Mouse (Mus musculus) kidney, adult 2 months (tissue): ENCODE measurements around the gene Mei1. TPM values are rescaled to one million over a fixed set of nuclear protein-coding genes. Genes with fewer than 3 reads are reported as not detected.
A peak's percentile ranks its signal among the peaks of the same experiment; 100 is the strongest.

ENCODE experiments used
- DNase-seq: peaks from one replicate; pipeline ENCODE4 v3.0.0; 2021
- H3K27ac ChIP-seq: fragments of 200-500 bp; 2 replicates; pipeline ENCODE4 v1.5.1; 2012; ENCODE audit warnings: low read depth, low read length, control low read depth, inconsistent platforms; ENCODE audit not compliant: insufficient read depth
- H3K27me3 ChIP-seq: fragments of 200-500 bp; replicated peaks from 2 replicates; pipeline ENCODE4 v1.6.1; 2012; ENCODE audit warnings: mild to moderate bottlenecking, moderate library complexity, low read length, inconsistent platforms; ENCODE audit not compliant: control insufficient read depth, insufficient read depth
- H3K36me3 ChIP-seq: fragments of 200-500 bp; 2 replicates; pipeline ENCODE4 v1.6.1; 2012; ENCODE audit warnings: mild to moderate bottlenecking, moderate library complexity, low read length, inconsistent platforms; ENCODE audit not compliant: control insufficient read depth, insufficient read depth
- H3K4me1 ChIP-seq: fragments of 200-500 bp; 2 replicates; pipeline ENCODE4 v1.6.1; 2011; ENCODE audit warnings: low read length; ENCODE audit not compliant: control insufficient read depth, insufficient read depth
- H3K4me3 ChIP-seq: fragments of 200-500 bp; 2 replicates; pipeline ENCODE4 v1.5.1; 2011; ENCODE audit warnings: mild to moderate bottlenecking, low read depth, low read length, control low read depth; ENCODE audit not compliant: insufficient read depth
- CTCF ChIP-seq: fragments of 200-500 bp; conservative IDR thresholded peaks from 2 replicates; pipeline ENCODE4 v1.5.1; 2011; ENCODE audit warnings: low read depth, mild to moderate bottlenecking, control low read depth, low read length, moderate library complexity, mixed read lengths; ENCODE audit not compliant: insufficient read depth, insufficient read length
- POLR2A ChIP-seq: fragments of 200-500 bp; IDR thresholded peaks from one replicate; pipeline ENCODE4 v1.6.1; 2011; ENCODE audit warnings: low read depth, low read length, control low read depth
- WGBS: fragments of 180-500 bp; shearing (Covaris S2); methylation state at CpG from one replicate; pipeline ENCODE4 v1.1.7; 2018; 5-methylcytosine and 5-hydroxymethylcytosine counted together
- polyA plus RNA-seq: library from polyadenylated mRNA; depleted of rRNA; stranded (reverse); fragments of >200 nt; gene quantifications from 2 replicates; pipeline ENCODE4 v1.2.3, GENCODE M21; 2012

The Mei1 gene
- polyA plus RNA-seq, 1 experiment: not detected

GRCm38 (mm10) chr15:82058719-82059201 lies 11.0 kb upstream of the Mei1 start, which contains the start of gene 4930407I10Rik:
Gene 4930407I10Rik (plus strand): TSS chr15:82059151.
- Histone ChIP-seq H3K36me3 (no peaks in the 10 kb centered on the region), H3K4me3 (no peak within 1 kb of the TSS), H3K4me1 (no peaks in the 10 kb centered on the region), H3K27me3 (no peaks in the 10 kb centered on the region), H3K27ac (no peak within 1 kb of the TSS)
- no peak for DNase-seq
- WGBS: 83% methylated on average over 1 of the region's 1 CpGs
- no peak for TF ChIP-seq POLR2A
- no peak for TF ChIP-seq CTCF

- Histone ChIP-seq H3K27me3 (no peaks in the 10 kb centered on the region), H3K27ac (no peak overlapping the region), H3K4me3 (no peak overlapping the region), H3K4me1 (no peaks in the 10 kb centered on the region), H3K36me3 (no peaks in the 10 kb centered on the region)
- no peak for DNase-seq
- WGBS: 27% methylated on average over 14 of the region's 14 CpGs
- no peak for TF ChIP-seq POLR2A
- no peak for TF ChIP-seq CTCF
Measured at GRCm38 (mm10) chr15:82063909-82064308, 5.9 kb upstream of the Mei1 start.

- Histone ChIP-seq H3K27me3 (no peaks in the 10 kb centered on the region; the same call in 1 of the 2 replicates), H3K36me3 (no peaks in the 10 kb centered on the region), H3K4me3 (no peak overlapping the region), H3K27ac (no peak overlapping the region), H3K4me1 (no peaks in the 10 kb centered on the region)
- 10% methylated on average over 7 of the region's 7 CpGs for WGBS
- DNase-seq: peak; percentile 85
- TF ChIP-seq CTCF (peak; percentile 73), POLR2A (no peak)
Measured at GRCm38 (mm10) chr15:82065511-82065910, 4.3 kb upstream of the Mei1 start.

- Histone ChIP-seq H3K4me1 (no peaks in the 10 kb centered on the region), H3K27me3 (no peaks in the 10 kb centered on the region; the same call in 1 of the 2 replicates), H3K36me3 (no peaks in the 10 kb centered on the region), H3K27ac (no peak overlapping the region), H3K4me3 (no peak overlapping the region)
- WGBS: 89% methylated on average over 26 of the region's 26 CpGs
- no peak for DNase-seq
- TF ChIP-seq CTCF (no peak), POLR2A (no peak)
Measured at GRCm38 (mm10) chr15:82071816-82072469, 2.1 kb downstream of the Mei1 start.

GRCm38 (mm10) chr15:82073490-82073889 lies 3.7 kb downstream of the Mei1 start:
- Histone ChIP-seq H3K36me3 (no peaks in the 10 kb centered on the region), H3K27ac (no peak overlapping the region), H3K4me1 (no peaks in the 10 kb centered on the region), H3K4me3 (no peak overlapping the region), H3K27me3 (no peaks in the 10 kb centered on the region; the same call in 1 of the 2 replicates)
- DNase-seq: peak; percentile 4
- no peak for TF ChIP-seq POLR2A
- TF ChIP-seq CTCF: no peak
- 57% methylated on average over 7 of the region's 7 CpGs for WGBS

GRCm38 (mm10) chr15:82079883-82080282 lies 10.1 kb downstream of the Mei1 start:
- 44% methylated on average over 10 of the region's 10 CpGs for WGBS
- H3K4me1 ChIP-seq: no peaks in the 10 kb centered on the region
- no peak for TF ChIP-seq CTCF
- no peak for TF ChIP-seq POLR2A
- H3K36me3 ChIP-seq: no peaks in the 10 kb centered on the region
- H3K4me3 ChIP-seq: no peak overlapping the region
- H3K27ac ChIP-seq: no peak overlapping the region
- DNase-seq: no peak
- no peaks in the 10 kb centered on the region for H3K27me3 ChIP-seq

- 27% methylated on average over 7 of the region's 7 CpGs for WGBS
- peak; percentile 26 for DNase-seq
- Histone ChIP-seq H3K27ac (no peak overlapping the region), H3K4me3 (no peak overlapping the region), H3K36me3 (no peaks in the 10 kb centered on the region), H3K27me3 (no peaks in the 10 kb centered on the region), H3K4me1 (no peaks in the 10 kb centered on the region)
- TF ChIP-seq CTCF: peak; percentile 57
- TF ChIP-seq POLR2A: no peak
Measured at GRCm38 (mm10) chr15:82081161-82081560, 11.4 kb downstream of the Mei1 start.
